19 mouse cellular contexts compared by ENCODE assay signal in genomic region chr16:31052812-31053211, GRCm38 (mm10). TPM values are rescaled to one million over a fixed set of nuclear protein-coding genes. Genes with fewer than 3 reads are reported as not detected.
DNase-seq lines count a peak whose midpoint lies in the region; ATAC-seq and TF ChIP-seq lines count a peak whose summit lies in the region.
"Had no signal": no experiment of that assay in that cellular context is flagged by ENCODE, and none has a peak within 500 bp of the region (broad histone marks: within the 10 kb centered on the region; RNA-seq: fewer than 3 reads in every experiment).

No protein-coding gene starts in this region.

- ATAC-seq in embryonic facial prominence, embryonic 15.5 days (ENCODE audit: insufficient number of reproducible peaks, low FRiP score, low TSS enrichment, low read depth) = no peak
- ATAC-seq in heart, embryonic 13.5 days (ENCODE audit: extremely low read depth, insufficient number of reproducible peaks, low FRiP score, low TSS enrichment) = no peak
- ATAC-seq in kidney, postnatal 0 days (replicated peaks; ENCODE audit: low FRiP score, low read depth) = no peak
- ATAC-seq in midbrain, embryonic 12.5 days (ENCODE audit: low FRiP score, low read depth) = no peak
- no peak for ATAC-seq in midbrain, postnatal 0 days (ENCODE audit: low FRiP score)

- H3K27ac ChIP-seq in embryonic facial prominence, embryonic 15.5 days (replicated peaks) = peak overlapping the region; percentile 48; the same call in 1 of the 2 replicates
- no peak overlapping the region for H3K27ac ChIP-seq in embryonic facial prominence, embryonic 10.5 days (replicated peaks)
- H3K27ac ChIP-seq in heart, embryonic 13.5 days (replicated peaks) = peak overlapping the region; percentile 58
- 0 out of 2 replicates have a peak overlapping the region, but pooled peaks have one; percentile 4 for H3K27ac ChIP-seq in kidney, postnatal 0 days
- no peak overlapping the region for H3K27ac ChIP-seq in midbrain, embryonic 12.5 days (replicated peaks)
- H3K27ac ChIP-seq in midbrain, postnatal 0 days (ENCODE audit: low read depth, low read length) = no peak overlapping the region
- H3K27ac ChIP-seq: forebrain, embryonic 12.5 days; hindbrain, embryonic 10.5 days; limb, embryonic 15.5 days; midbrain, embryonic 10.5 days; stomach, postnatal 0 days had no signal

- H3K36me3 ChIP-seq in embryonic facial prominence, embryonic 15.5 days = no peaks in the 10 kb centered on the region
- H3K36me3 ChIP-seq in embryonic facial prominence, embryonic 10.5 days (replicated peaks) = no peaks in the 10 kb centered on the region
- H3K36me3 ChIP-seq in heart, embryonic 13.5 days = no peaks in the 10 kb centered on the region
- H3K36me3 ChIP-seq in kidney, postnatal 0 days (ENCODE audit: insufficient read depth, low read length) = no peaks in the 10 kb centered on the region
- H3K36me3 ChIP-seq in midbrain, embryonic 12.5 days = no peaks in the 10 kb centered on the region
- H3K36me3 ChIP-seq in midbrain, postnatal 0 days (ENCODE audit: insufficient read depth, low read length) = peaks cover 3% of the 10 kb centered on the region; the same call in 1 of the 2 replicates
- H3K36me3 ChIP-seq: forebrain, embryonic 12.5 days; limb, embryonic 15.5 days; midbrain, embryonic 10.5 days had no signal

- no peak for TF ChIP-seq CTCF in kidney, postnatal 0 days (IDR thresholded peaks at IDR 0.05; ENCODE audit: low read depth)
- TF ChIP-seq CTCF in midbrain, postnatal 0 days (IDR thresholded peaks at IDR 0.05) = no peak

- H3K4me3 ChIP-seq in embryonic facial prominence, embryonic 15.5 days (replicated peaks) = no peak overlapping the region
- no peak overlapping the region for H3K4me3 ChIP-seq in embryonic facial prominence, embryonic 10.5 days
- no peak overlapping the region for H3K4me3 ChIP-seq in heart, embryonic 13.5 days
- H3K4me3 ChIP-seq in kidney, postnatal 0 days (replicated peaks; ENCODE audit: low read depth, low read length) = no peak overlapping the region
- no peak overlapping the region for H3K4me3 ChIP-seq in midbrain, embryonic 12.5 days
- no peak overlapping the region for H3K4me3 ChIP-seq in midbrain, postnatal 0 days (ENCODE audit: low read depth, low read length)
- H3K4me3 ChIP-seq: forebrain, embryonic 12.5 days; hindbrain, embryonic 10.5 days; limb, embryonic 15.5 days; midbrain, embryonic 10.5 days had no signal

- H3K4me1 ChIP-seq in embryonic facial prominence, embryonic 15.5 days = no peaks in the 10 kb centered on the region
- H3K4me1 ChIP-seq in embryonic facial prominence, embryonic 10.5 days = peaks cover 12% of the 10 kb centered on the region
- peaks cover 46% of the 10 kb centered on the region for H3K4me1 ChIP-seq in heart, embryonic 13.5 days
- no peaks in the 10 kb centered on the region for H3K4me1 ChIP-seq in kidney, postnatal 0 days (replicated peaks; ENCODE audit: insufficient read depth, low read length)
- no peaks in the 10 kb centered on the region; the same call in 1 of the 2 replicates for H3K4me1 ChIP-seq in midbrain, embryonic 12.5 days
- no peaks in the 10 kb centered on the region for H3K4me1 ChIP-seq in midbrain, postnatal 0 days (ENCODE audit: insufficient read depth, low read length)
- H3K4me1 ChIP-seq: forebrain, embryonic 12.5 days had no signal

- no peak for DNase-seq in embryonic facial prominence, embryonic 10.5 days (ENCODE audit: low spot score)
- no peak for DNase-seq in heart, adult 9 months (ENCODE audit: low spot score in 2 of 2)
- no peak for DNase-seq in kidney, postnatal 0 days (ENCODE audit: low spot score)
- no peak for DNase-seq in kidney, adult 18-20 months
- DNase-seq in midbrain, postnatal 0 days (ENCODE audit: low spot score) = no peak
- DNase-seq: adrenal gland, adult 8-10 months; cerebellum, adult 8-10 months; gastrocnemius, postnatal 36 days; lung, adult 2 months; lung, postnatal 4 days; right cerebral cortex, adult 18-20 months had no signal

- no peak overlapping the region for H3K9ac ChIP-seq in embryonic facial prominence, embryonic 15.5 days
- H3K9ac ChIP-seq in heart, embryonic 13.5 days = peak overlapping the region; percentile 58
- H3K9ac ChIP-seq in kidney, postnatal 0 days (ENCODE audit: low read depth, low read length) = no peak overlapping the region
- 0 out of 2 replicates have a peak overlapping the region, but pooled peaks have one; percentile 28 for H3K9ac ChIP-seq in midbrain, embryonic 12.5 days (replicated peaks)
- H3K9ac ChIP-seq in midbrain, postnatal 0 days (replicated peaks; ENCODE audit: low read length, poor library complexity, severe bottlenecking) = no peak overlapping the region
- H3K9ac ChIP-seq: forebrain, embryonic 12.5 days; limb, embryonic 15.5 days had no signal

- no peaks in the 10 kb centered on the region for H3K27me3 ChIP-seq in embryonic facial prominence, embryonic 15.5 days
- H3K27me3 ChIP-seq in embryonic facial prominence, embryonic 10.5 days (replicated peaks; ENCODE audit: low read depth, poor library complexity, severe bottlenecking) = no peaks in the 10 kb centered on the region
- H3K27me3 ChIP-seq in heart, embryonic 13.5 days (replicated peaks) = no peaks in the 10 kb centered on the region
- no peaks in the 10 kb centered on the region for H3K27me3 ChIP-seq in kidney, postnatal 0 days (ENCODE audit: insufficient read depth, low read length)
- no peaks in the 10 kb centered on the region for H3K27me3 ChIP-seq in midbrain, embryonic 12.5 days
- no peaks in the 10 kb centered on the region for H3K27me3 ChIP-seq in midbrain, postnatal 0 days (ENCODE audit: insufficient read depth, low read length)
- H3K27me3 ChIP-seq: forebrain, embryonic 12.5 days; limb, embryonic 15.5 days had no signal

- no peak overlapping the region for H3K4me2 ChIP-seq in embryonic facial prominence, embryonic 15.5 days (replicated peaks)
- no peak overlapping the region for H3K4me2 ChIP-seq in heart, embryonic 13.5 days
- no peak overlapping the region for H3K4me2 ChIP-seq in kidney, postnatal 0 days (ENCODE audit: low read length)
- H3K4me2 ChIP-seq in midbrain, embryonic 12.5 days (replicated peaks) = no peak overlapping the region
- no peak overlapping the region for H3K4me2 ChIP-seq in midbrain, postnatal 0 days (ENCODE audit: low read depth, low read length, poor library complexity, severe bottlenecking)
- H3K4me2 ChIP-seq: forebrain, embryonic 12.5 days; limb, embryonic 15.5 days had no signal

- WGBS in embryonic facial prominence, embryonic 15.5 days = 64% methylated on average over 6 of the region's 6 CpGs
- WGBS in embryonic facial prominence, embryonic 10.5 days = 80% methylated on average over 6 of the region's 6 CpGs
- 42% methylated on average over 6 of the region's 6 CpGs for WGBS in heart, embryonic 13.5 days
- whole genome bisulfite sequencing in kidney, postnatal 0 days = 63% methylated on average over 6 of the region's 6 CpGs
- 82% methylated on average over 6 of the region's 6 CpGs for WGBS in midbrain, embryonic 12.5 days
- WGBS in midbrain, postnatal 0 days = 83% methylated on average over 6 of the region's 6 CpGs

- H3K9me3 ChIP-seq in embryonic facial prominence, embryonic 15.5 days (replicated peaks) = no peaks in the 10 kb centered on the region
- no peaks in the 10 kb centered on the region for H3K9me3 ChIP-seq in embryonic facial prominence, embryonic 10.5 days
- no peaks in the 10 kb centered on the region for H3K9me3 ChIP-seq in heart, embryonic 13.5 days
- H3K9me3 ChIP-seq in kidney, postnatal 0 days (replicated peaks; ENCODE audit: low read length) = no peaks in the 10 kb centered on the region
- H3K9me3 ChIP-seq in midbrain, embryonic 12.5 days = no peaks in the 10 kb centered on the region
- no peaks in the 10 kb centered on the region for H3K9me3 ChIP-seq in midbrain, postnatal 0 days (ENCODE audit: low read length)
- H3K9me3 ChIP-seq: forebrain, embryonic 12.5 days; hindbrain, embryonic 10.5 days; limb, embryonic 15.5 days; midbrain, embryonic 10.5 days had no signal

RNA-seq across cellular contexts. Expression of gene Xxylt1, which starts 28.4 kb away (rescaled TPM):
- polyA plus RNA-seq in embryonic facial prominence, embryonic 15.5 days (2015; fragmentation: Nextera tagmentation; extraction: Ambion mirVana) = 18.3 and 18.7 TPM in 2 replicates
- 14.5 and 16.3 TPM in 2 replicates for polyA plus RNA-seq in embryonic facial prominence, embryonic 10.5 days (2016; fragmentation: Nextera tagmentation; extraction: Ambion mirVana)
- polyA plus RNA-seq in heart, embryonic 13.5 days (2015; fragmentation: Nextera tagmentation; extraction: Ambion mirVana) = 8.4 and 9.8 TPM in 2 replicates
- polyA plus RNA-seq in kidney, postnatal 0 days (2015; fragmentation: Nextera tagmentation; extraction: Ambion mirVana) = 17.6 and 20.0 TPM in 2 replicates
- polyA plus RNA-seq in midbrain, embryonic 12.5 days (2016; fragmentation: Nextera tagmentation; extraction: Ambion mirVana) = 13.9 and 14.6 TPM in 2 replicates
- total RNA-seq in midbrain, postnatal 0 days (2014; rRNA removed) = 34.5 and 42.9 TPM in 2 replicates
- polyA plus RNA-seq in midbrain, postnatal 0 days (2015; fragmentation: Nextera tagmentation; extraction: Ambion mirVana) = 17.1 and 18.2 TPM in 2 replicates

Comparison
In these comparisons a context has a peak if more than half of its experiments do, and no peak if none do; other contexts are left out.
1. H3K27ac ChIP-seq: peak in embryonic facial prominence, embryonic 15.5 days (single experiment), heart, embryonic 13.5 days (single experiment) and kidney, postnatal 0 days (single experiment); none in embryonic facial prominence, embryonic 10.5 days (single experiment), midbrain, embryonic 12.5 days (single experiment) and midbrain, postnatal 0 days (single experiment).
2. H3K9ac ChIP-seq: peak in heart, embryonic 13.5 days (single experiment) and midbrain, embryonic 12.5 days (single experiment); none in embryonic facial prominence, embryonic 15.5 days (single experiment), kidney, postnatal 0 days (single experiment) and midbrain, postnatal 0 days (single experiment).